Mouse (Mus musculus) ES-CJ7 (cell line): Measurements from ENCODE around the gene Krr1.

ENCODE experiments used
- DNase-seq: peaks from one replicate; pipeline ENCODE4 v3.0.0; 2011; ENCODE audit warnings: low read depth, low spot score

Gene Krr1

GRCm38 (mm10) chr10:111972542-111973361, at the start of gene Krr1:
Gene Krr1, plus strand, starts transcription at chr10:111972664.
- DNase-seq = peak; percentile 98

- no peak for DNase-seq
Measured at GRCm38 (mm10) chr10:111923503-111924135, 48.8 kb upstream of the Krr1 start.

- no peak for DNase-seq
Measured at GRCm38 (mm10) chr10:111924141-111924540, 48.3 kb upstream of the Krr1 start.

DNA sequence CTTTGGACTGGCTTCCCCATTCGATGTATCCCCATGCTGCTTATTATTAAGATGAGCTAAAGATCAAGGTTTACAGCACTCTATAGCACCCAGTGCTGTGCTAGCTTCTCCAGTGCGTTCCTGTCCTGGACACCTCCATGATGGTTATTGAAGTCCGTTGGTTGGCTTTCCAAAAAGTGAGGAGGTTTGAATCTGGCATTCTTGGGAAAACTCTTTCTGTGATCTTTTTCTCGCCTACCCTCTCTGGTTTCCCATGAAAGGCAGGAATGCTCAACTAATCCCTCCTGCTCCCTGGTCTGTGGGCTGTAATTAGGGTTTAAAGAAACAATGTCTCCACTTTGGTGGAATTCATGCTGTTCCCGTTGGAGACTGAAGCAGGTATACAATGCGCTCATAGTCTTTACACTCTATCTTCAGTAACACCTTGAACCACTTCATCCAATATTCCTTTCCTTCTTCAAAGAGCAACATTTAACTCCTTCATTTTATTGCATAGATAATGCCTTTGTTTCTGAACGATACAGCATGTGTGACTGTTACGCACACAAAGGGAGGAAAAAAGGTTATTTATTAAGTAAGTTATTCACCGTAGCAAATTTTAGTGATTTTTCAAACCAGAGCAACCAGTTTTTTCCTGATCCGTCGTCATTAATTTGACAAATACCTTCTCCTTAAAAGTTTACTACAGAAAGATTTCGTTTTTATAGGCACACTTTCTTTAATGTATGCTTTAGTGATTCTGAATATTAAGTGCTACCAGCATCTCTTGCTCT, 47.6 kb upstream of the Krr1 start:
- no peak for DNase-seq

GRCm38 (mm10) chr10:111925489-111925860, 47.0 kb upstream of the Krr1 start:
- peak; percentile 80 for DNase-seq

DNA sequence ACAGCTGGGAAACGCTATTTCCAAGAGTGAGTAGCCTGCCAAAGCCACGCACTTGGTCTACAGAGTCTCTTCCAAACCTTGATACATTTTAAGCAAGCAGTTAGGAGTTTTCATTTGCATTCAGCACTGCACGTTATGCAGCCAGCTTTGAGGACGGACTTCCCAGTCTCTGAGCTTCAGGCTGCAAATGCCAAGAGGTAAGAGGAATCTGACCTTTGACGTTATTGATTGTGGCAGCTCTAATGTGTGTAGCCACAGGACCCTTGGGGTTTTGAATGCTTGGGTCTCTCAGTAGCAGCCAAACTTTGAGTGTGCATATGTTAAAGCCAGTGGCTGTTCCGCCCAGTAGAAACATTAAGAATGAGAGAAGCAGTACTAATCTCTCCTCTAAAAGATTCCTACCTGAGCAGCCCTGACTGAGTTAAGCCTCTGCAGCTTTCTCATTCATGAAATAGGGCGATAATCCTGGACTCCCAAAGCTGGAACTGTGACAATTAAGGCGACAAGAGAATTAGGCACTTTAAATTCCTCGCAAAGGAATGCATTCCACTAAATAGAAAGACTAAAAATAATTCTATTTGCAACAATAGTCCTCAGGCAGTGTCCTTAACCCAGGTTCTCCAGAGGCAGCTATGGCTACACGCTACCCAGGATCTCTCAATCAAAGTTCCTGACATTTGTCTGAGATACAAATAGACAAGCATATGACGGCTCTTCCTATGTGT, 39.7 kb upstream of the Krr1 start:
- no peak for DNase-seq

DNA sequence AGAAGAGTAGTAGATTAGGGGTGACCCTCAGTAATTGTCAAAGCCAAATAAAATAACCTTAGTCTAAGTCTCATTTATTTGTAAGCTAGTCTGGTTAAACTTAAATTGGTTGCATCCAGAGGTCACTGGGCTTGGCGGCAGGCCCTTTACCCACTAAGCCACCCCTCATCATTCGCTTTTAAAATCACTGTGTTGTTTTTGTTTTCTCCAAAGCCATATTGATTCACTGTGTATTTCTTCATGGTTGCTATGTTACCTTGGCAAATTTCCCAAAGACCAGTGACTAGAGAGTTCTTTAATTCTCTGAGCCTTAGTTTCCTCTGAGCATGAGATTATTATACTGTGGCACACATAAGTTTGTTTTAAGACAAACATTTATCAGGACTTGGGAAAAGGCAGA, 37.3 kb upstream of the Krr1 start:
- no peak for DNase-seq

- DNase-seq = no peak
Measured at GRCm38 (mm10) chr10:111936021-111936420, 36.4 kb upstream of the Krr1 start.

- DNase-seq = no peak
Measured at GRCm38 (mm10) chr10:111936491-111937145, 35.8 kb upstream of the Krr1 start.

DNA sequence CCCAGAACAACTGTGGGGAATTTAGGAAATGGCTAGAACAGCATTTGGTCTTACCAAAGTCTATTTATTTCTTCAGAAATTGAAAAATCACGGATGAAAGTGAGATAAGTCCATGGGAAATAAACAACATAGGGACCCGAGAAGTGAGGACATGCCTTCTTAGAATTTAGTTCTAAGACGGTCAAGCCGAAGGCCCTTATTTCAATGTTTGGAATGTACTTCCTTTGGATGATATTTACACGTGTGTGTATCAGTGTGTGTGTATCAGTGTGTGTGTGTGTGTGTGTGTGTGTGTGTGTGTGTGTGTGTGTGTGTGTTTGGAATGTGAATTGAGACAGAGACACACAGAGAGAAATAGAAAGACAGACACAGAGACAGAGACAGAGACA, 35.3 kb upstream of the Krr1 start:
- DNase-seq = no peak

- DNase-seq = no peak
Measured at GRCm38 (mm10) chr10:111943026-111943425, 29.4 kb upstream of the Krr1 start.

DNA sequence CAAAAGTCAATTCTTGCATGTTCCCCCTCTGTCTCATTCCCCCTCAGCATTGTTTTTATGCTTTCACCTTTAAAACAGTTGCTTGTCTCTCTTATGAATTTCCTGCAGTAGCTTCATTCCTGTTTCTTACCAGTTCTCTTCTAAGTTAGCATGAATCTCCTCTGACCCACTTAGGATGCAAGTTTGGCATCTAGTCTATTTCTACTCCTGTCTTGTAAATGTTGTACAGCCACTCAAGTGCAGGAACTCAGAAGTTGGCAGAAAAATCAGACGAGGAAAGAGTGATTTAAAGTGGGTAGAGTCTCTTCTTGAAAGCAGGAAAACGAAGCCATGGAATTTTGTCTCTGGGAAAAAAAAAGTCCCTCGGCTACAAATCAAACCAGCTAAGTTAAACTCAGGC, 26.9 kb upstream of the Krr1 start:
- no peak for DNase-seq

DNA sequence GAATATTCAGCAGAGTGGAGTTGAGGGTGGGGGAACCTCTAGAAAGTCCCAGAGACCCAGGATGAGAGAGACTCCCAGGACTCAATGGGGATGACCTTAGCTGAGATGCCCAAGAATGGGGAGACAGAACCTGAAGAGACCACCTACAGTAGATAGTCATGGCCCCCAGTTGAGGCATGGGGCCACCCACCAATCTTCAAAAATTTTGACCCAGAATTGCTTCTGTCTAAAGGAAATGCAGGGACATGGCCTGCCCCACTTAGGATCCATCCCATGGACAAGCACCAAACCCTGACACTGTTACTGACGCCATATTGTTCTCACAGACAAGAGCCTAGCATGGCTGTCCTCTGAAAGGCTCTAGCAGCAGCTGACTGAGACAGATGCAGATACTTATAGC, 24.4 kb upstream of the Krr1 start:
- DNase-seq = no peak

- DNase-seq = no peak
Measured at GRCm38 (mm10) chr10:111949008-111949407, 23.5 kb upstream of the Krr1 start.

DNA sequence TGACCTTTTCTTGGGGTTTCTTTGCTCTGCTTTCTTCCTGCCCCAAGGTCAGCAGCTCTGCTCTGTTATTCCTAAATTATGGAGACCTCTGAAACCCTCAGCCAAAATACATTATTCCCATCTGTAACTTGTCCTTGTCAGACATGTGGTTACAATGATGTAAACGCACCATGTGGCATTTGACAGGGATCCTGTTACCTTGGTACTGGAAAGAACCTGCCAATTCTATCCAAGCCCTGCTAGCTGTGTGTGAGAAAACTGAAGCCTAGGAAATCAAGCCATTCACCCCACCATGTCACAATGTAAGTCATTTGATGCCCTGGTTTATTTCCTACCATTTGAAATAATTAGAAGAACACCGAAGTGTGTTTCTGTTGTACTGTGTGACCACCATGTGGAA, 16.6 kb upstream of the Krr1 start:
- no peak for DNase-seq

DNA sequence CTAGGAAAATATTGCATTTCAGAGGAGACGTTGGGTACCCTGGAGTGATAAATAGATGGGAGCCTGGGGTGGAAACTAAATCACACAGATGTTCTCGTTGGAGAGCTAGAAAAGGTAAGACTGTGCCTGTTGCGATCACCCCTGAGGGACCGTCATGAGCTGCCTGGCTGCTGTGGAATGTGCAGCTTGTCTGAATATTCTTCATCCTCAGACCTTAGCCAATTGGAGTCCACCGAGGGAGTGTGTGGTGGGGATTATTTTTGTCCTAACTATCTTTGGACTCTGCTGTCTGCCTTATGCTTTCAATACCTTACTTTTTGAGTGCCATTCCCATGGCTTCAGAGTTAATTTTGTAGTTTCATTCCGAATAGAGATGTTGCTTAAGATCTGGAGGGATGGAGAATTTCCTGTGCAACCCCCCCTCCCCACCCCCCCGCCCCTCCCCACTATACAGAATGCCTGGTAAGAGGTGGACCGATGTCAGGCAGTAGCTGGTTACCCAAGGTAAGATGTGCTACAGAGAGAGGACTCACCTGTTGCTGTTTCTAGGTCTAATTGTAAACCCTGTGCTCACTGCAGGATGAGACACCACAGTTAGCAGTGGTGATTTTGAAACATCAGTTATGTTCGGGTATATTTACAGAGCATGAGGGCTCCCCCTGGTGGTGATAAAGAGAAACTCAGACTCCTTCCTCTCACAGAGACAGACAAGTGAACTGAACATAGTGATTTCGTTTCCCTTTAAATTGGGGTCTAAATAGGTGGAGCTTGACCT, 15.0 kb upstream of the Krr1 start:
- DNase-seq = peak; percentile 78

DNA sequence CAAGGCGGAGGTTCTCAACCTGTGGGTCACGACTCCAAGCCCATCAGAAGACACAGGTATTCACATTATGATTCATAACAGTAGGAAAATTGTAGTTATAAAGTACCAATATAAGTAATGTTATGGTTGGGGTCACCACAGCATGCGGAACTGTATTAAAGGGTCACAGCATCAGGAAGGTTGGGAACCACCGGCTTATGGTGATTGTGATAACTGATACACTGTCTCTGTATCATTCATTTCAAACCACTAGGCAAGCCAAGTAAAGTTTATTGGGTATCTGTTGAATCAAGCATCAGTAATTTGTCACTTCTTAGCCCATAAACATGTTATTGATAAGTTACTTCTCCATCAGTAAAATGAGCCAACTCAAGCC, 14.4 kb upstream of the Krr1 start:
- DNase-seq = no peak

DNA sequence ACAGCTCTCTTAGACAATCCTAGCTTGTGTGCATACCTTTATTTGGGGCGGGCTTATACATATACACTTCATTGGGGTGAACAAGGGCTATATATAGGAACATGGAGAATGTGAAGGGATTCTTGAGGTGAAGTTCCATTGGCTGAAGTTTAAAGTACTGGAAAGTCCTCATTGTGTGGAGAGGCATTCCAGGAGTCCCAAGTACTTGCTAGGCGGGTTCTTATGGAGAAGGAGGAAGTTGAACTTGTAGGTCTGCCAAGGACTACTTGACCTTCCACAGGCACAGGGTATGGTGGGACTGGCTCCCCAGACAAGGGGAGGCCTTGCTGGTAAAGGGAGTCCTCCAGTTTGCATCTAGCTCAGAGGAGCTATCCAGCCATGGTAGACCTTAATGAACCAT, 13.1 kb upstream of the Krr1 start:
- no peak for DNase-seq

DNA sequence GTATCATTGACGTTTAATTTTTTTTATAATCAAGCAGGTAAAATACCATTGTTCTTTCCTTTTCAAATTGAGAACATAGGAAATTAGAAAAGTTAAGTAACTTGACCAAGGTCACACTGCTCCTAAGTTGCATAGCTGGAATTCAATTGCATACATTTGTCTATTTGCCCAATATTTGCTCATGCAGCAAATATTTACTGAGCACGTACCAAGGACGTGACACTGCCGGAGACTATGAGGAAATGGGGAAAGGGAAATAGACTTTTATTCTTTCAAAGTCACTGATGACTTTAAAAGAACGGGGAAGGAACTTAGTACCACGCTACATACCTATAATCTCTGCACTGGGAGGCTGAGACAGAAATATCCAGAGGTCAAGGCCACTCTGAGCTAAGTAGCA, 12.0 kb upstream of the Krr1 start:
- no peak for DNase-seq

DNA sequence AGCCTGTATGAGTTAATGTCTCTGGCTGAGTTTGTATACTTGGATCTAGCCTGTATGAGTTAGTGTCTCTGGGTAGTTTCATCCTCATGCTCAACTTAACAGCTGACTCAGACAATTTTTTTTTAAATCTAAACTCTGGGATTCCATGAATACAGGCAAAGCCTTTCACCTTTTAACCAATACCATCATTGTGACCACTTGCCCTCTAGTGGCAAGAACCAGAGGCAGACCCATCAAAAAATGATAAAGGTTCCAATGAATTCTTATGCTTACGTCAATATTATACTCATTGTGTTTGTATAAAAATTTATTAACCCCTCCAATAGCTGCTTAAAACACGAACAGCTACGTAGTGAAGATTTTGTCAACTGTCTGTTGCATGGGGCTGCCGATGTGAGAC, 6.1 kb upstream of the Krr1 start:
- no peak for DNase-seq

- DNase-seq = no peak
Measured at GRCm38 (mm10) chr10:111971929-111972328, 535 bp upstream of the Krr1 start.
